Comparison of ENCODE assay signal across 9 mouse cellular contexts in the genomic region with DNA sequence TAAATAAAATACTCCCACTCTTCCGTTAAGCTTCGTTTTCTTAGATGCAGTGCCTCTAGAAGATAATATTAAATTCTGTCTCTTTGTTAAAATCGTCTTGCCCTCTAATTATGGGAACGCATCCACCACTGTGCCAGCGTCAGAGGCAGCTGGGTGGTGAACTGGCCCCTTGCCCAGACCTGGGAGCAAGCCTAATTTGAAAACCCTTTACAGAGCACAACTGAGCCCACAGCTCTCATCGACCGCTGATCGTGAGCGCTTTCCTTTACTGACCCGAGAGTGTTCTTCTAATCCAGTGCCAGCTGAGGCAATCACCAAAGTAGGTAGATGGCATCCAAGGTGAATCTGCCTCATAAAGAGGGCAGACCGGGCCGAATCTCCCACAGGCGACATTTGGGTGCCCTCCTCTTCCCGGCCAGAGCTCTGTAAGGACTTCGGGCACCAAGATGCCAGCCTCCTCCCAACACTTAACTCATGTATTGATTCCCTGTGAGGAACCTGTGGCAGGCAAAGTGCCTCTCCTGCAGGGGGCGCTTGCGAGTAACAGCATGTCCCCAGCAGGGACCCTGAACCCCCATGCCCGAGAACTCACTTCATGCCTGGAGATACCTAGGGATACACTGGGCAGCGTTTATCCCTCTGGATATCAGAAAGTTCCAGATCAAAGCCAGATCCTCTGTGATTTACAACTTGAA.
DNase-seq lines count a peak whose midpoint lies in the region; ATAC-seq and TF ChIP-seq lines count a peak whose summit lies in the region.
"Had no signal": no experiment of that assay in that cellular context is flagged by ENCODE, and none has a peak within 500 bp of the region (broad histone marks: within the 10 kb centered on the region; RNA-seq: fewer than 3 reads in every experiment).

No protein-coding gene starts in this region.

- H3K4me2 ChIP-seq in midbrain, embryonic 11.5 days: no peak overlapping the region
- no peak overlapping the region for H3K4me2 ChIP-seq in midbrain, embryonic 16.5 days (ENCODE audit: low read length)
- H3K4me2 ChIP-seq: embryonic facial prominence, embryonic 15.5 days had no signal

- H3K36me3 ChIP-seq in midbrain, embryonic 11.5 days (ENCODE audit: control insufficient read depth, insufficient read depth, low read length): no peaks in the 10 kb centered on the region
- H3K36me3 ChIP-seq in midbrain, embryonic 16.5 days (ENCODE audit: control insufficient read depth, insufficient read depth, low read length): no peaks in the 10 kb centered on the region
- H3K36me3 ChIP-seq in testis, adult 2 months (ENCODE audit: control insufficient read depth, insufficient read depth, low read length): no peaks in the 10 kb centered on the region
- H3K36me3 ChIP-seq: embryonic facial prominence, embryonic 15.5 days had no signal

- peak; percentile 53 for TF ChIP-seq CTCF in left cerebral cortex, adult 2 months (IDR thresholded peaks at IDR 0.05)
- TF ChIP-seq CTCF in testis, adult 2 months (IDR thresholded peaks at IDR 0.05; ENCODE audit: control insufficient read depth, insufficient read depth, insufficient replicate concordance, low read depth, low read length): peak; percentile 79

- peak; percentile 90 to 92 for DNase-seq in cerebellum, postnatal 10 days
- DNase-seq in midbrain, embryonic 11.5 days (ENCODE audit: low spot score, missing footprints): peak; percentile 65
- peak; percentile 75 for DNase-seq in gastrocnemius, postnatal 10 days
- peak; percentile 53 to 65 for DNase-seq in left cerebral cortex, adult 2 months (ENCODE audit: extremely low spot score in 1 of 2, low spot score in 2 of 2)

- WGBS in midbrain, embryonic 11.5 days: 95% methylated on average over 19 of the region's 19 CpGs
- 75% methylated on average over 19 of the region's 19 CpGs for WGBS in midbrain, embryonic 16.5 days

- H3K4me1 ChIP-seq in midbrain, embryonic 11.5 days (ENCODE audit: control insufficient read depth, insufficient read depth, low read length): no peaks in the 10 kb centered on the region
- no peaks in the 10 kb centered on the region for H3K4me1 ChIP-seq in midbrain, embryonic 16.5 days (ENCODE audit: control insufficient read depth, insufficient read depth, low read length)
- peaks cover 6% of the 10 kb centered on the region for H3K4me1 ChIP-seq in testis, adult 2 months (ENCODE audit: control insufficient read depth, insufficient read depth, low read length)

- no peak overlapping the region for H3K27ac ChIP-seq in midbrain, embryonic 11.5 days (ENCODE audit: low read depth, low read length)
- no peak overlapping the region for H3K27ac ChIP-seq in midbrain, embryonic 16.5 days (ENCODE audit: low read length)
- H3K27ac ChIP-seq in left cerebral cortex, adult 2 months: no peak overlapping the region; the same call in 1 of the 2 replicates
- no peak overlapping the region for H3K27ac ChIP-seq in testis, adult 2 months (ENCODE audit: control insufficient read depth, insufficient read depth, low read depth, low read length)
- H3K27ac ChIP-seq: embryonic facial prominence, embryonic 15.5 days had no signal

- ATAC-seq in cerebellum, adult (ENCODE audit: insufficient number of reproducible peaks, low FRiP score, low TSS enrichment): no peak
- ATAC-seq in midbrain, embryonic 11.5 days (ENCODE audit: low FRiP score): no peak
- no peak for ATAC-seq in midbrain, embryonic 16.5 days
- ATAC-seq in erythroid progenitor cell, adult 5-6 weeks (replicated peaks; ENCODE audit: low FRiP score, poor library complexity, severe bottlenecking): no peak

- no peak overlapping the region for H3K9ac ChIP-seq in midbrain, embryonic 11.5 days (ENCODE audit: low read length)
- no peak overlapping the region for H3K9ac ChIP-seq in midbrain, embryonic 16.5 days (ENCODE audit: low read depth, low read length)
- H3K9ac ChIP-seq: embryonic facial prominence, embryonic 15.5 days had no signal

- intact Hi-C loops in left cerebral cortex, adult 2 months (cut with DNase I): no loop called here

- H3K4me3 ChIP-seq in midbrain, embryonic 11.5 days (ENCODE audit: low read depth, low read length): no peak overlapping the region
- no peak overlapping the region for H3K4me3 ChIP-seq in midbrain, embryonic 16.5 days (ENCODE audit: low read depth, low read length)
- no peak overlapping the region for H3K4me3 ChIP-seq in left cerebral cortex, adult 2 months
- peak overlapping the region; percentile 82 for H3K4me3 ChIP-seq in testis, adult 2 months (ENCODE audit: control insufficient read depth, low read depth, low read length)
- H3K4me3 ChIP-seq: embryonic facial prominence, embryonic 15.5 days had no signal

- TF ChIP-seq POLR2A in testis, adult 2 months (IDR thresholded peaks at IDR 0.05; ENCODE audit: control insufficient read depth, low read depth, low read length): no peak

- no peaks in the 10 kb centered on the region for H3K27me3 ChIP-seq in midbrain, embryonic 11.5 days (ENCODE audit: control insufficient read depth, insufficient read depth, low read length)
- no peaks in the 10 kb centered on the region for H3K27me3 ChIP-seq in midbrain, embryonic 16.5 days (ENCODE audit: control insufficient read depth, insufficient read depth, low read depth, low read length)
- H3K27me3 ChIP-seq in testis, adult 2 months (ENCODE audit: control insufficient read depth, insufficient read depth, low read length): no peaks in the 10 kb centered on the region
- H3K27me3 ChIP-seq: embryonic facial prominence, embryonic 15.5 days had no signal

- H3K9me3 ChIP-seq in midbrain, embryonic 11.5 days (ENCODE audit: control insufficient read depth, low read length): no peaks in the 10 kb centered on the region
- no peaks in the 10 kb centered on the region for H3K9me3 ChIP-seq in midbrain, embryonic 16.5 days (replicated peaks; ENCODE audit: control insufficient read depth, low read length, poor library complexity, severe bottlenecking)
- H3K9me3 ChIP-seq: embryonic facial prominence, embryonic 15.5 days had no signal
